Mouse (Mus musculus) mesoderm, embryonic 11.5 days (tissue): ENCODE measurements around the gene Klhl36.
A peak's percentile ranks its signal among the peaks of the same experiment; 100 is the strongest.

Source experiments
- DNase-seq: peaks from one replicate; pipeline ENCODE4 v3.0.0-alpha.2; 2012; ENCODE audit warnings: low read depth, low spot score

Klhl36 gene

DNA sequence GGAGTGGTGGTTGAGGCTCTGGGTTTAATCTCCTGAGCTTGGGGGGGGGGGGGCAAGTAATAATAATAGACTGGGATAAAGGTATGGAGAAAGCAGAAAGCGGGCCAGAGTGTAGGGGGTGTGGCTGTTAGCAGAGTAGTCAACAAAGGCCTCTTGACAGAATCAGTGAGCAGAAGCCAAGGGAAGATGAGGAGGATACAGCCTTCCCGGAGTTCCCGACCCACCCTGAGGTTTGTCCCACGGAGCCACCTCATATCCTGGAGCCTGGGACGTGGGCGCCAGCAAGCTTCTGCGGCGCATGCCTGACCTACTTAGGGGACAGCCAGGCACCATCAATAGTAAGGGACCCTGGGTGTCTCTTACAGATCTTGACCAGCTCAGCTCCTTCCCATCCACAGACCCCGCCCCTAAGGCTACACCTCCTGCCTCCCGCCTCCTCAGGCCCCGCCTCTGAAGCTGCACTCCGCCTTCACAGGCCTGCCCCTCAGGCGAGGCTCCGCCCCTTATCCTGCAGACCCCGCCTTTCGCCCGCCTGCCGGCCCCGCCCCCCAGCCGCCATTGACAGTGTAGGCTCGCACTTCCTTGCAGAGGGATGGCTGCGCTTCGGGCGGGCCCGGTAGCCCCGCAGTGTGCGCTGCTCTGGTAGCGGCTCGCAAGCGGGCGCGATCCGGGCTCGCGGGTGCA is at the start of gene Klhl36:
Klhl36 (plus strand) TSS at position 561 of the 684 bp plus-strand sequence.
- DNase-seq = peak; percentile 94

DNA sequence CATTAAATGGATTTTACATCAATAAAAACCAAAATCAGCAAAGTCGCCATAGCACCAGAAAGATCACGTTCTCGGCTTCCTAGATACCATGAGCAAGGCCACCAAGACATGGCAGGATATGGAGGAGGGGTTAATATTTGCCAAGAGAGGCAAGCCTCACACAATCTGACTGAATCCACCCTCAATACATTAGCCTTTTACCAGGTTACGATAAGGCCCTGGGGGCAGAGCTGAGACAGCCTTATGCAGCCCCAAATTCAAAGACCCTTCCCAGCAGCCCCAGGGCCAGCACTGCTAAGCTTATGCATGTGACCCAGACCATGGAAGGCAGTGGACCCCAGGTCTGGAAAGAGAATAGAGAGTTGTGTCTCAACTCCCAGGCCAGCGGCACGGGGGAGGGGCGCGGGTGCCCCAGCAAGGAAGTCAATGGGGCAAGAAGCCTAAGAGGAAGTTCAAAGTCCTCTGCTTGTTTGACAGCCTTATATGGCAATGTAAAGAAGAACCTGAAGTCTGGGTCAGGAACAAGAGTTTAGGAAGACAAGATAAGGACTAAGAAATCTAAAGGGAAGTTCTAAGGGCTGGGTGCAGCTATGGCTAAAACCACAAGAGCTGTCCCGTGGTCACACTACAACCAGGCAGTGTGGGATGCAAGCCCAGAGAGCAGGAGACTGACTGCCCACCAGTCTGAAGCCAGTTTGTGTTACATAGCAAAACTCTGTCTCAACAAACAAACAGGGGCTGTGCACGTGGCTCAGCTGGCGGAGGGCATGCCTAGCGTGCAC is 49.2 kb upstream of the Klhl36 start:
- no peak for DNase-seq

DNA sequence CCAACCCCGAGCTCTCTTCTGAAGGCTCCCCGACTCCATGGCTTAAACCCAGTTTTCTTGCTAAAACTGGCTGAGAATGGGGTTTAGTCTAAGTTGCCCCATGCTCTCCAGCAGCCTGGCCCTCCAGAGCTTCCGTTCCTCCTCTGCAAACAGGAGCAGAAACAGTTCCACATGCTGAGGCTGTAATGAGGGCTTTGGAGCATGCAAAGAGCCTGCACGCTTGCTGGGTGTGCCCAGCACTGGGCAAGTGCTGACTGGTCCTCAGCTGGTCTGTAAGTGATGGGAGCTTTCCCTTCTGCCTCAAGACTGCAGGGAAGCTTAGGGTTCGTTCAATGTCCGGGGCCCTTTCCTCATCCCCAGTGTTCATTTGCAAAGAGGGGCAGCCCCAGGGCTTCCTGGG is 45.8 kb upstream of the Klhl36 start:
- no peak for DNase-seq

DNA sequence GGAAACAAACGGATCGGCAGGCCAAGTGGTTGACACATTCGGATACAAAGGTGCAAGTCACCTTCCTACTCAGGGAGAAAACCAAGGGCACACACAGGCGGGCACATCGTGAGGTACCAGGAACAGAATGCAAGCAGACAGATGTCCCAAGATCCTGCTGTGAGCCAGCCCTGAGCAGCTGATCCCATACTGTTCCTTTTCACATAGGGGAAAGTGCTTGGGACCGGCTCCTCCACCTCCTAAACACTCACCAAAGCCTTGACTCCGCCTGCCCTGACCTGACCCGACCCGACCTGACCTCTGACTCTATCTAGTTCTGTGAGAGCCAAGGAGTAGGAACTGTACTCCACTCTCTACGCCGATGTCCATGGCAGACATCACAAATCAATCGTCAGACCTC is 44.6 kb upstream of the Klhl36 start:
- no peak for DNase-seq

DNA sequence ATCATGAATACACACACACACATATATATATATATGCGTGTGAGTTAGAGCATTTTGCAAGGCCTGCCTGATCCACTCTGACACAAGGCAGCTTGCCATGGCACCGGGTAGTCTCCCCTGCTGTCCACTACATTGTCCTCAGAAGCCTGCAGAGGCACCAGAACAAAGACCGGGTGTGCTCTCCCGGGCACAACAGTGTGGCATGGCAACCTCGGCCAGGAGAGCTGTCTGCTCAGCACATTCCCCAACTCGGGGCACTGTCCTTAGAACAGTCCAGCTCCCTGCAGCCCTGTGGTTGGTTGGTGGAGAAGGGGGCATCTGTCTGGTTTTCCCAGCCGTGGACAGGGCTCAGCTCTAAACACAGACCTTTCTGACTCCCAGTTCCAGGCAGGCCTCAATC is 42.8 kb upstream of the Klhl36 start:
- DNase-seq = no peak

DNA sequence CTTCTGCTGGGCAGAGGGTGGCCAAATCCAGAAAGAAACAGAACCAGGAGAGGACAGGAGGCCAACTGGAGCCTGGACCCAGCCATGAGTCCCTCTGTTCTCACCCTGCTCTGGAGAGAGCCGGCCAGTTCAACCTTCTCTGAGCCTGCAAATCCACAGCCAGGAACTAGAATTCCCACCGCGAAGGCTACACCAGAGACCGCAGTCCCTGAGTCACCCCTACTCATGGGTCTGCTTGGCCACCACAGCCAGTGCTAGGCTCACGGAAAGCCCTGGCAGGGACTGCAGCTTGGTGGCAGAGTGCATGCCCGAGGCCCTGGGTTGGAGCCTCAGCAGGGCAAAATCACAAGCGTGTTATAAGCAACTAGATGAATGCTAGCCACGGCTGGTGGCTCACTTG is 42.1 kb upstream of the Klhl36 start:
- no peak for DNase-seq

DNA sequence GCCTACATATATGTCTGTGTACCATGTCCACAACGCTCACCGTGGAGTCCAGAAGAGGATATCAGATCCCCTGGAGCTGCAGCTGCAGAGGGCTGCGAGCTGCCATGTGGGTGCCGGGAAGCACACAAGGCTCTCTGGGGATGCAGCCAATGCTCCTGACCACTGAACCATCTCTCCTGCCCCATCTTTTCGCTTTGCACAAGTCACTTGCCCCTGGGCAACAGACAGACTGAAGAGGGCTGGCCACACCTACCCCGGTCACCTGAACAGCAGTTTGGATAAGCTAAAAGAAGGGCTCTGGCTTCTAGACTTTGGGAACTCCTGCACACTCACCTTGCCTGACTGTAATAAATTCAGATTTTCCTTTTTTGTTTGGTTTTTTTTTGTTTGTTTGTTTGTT is 40.4 kb upstream of the Klhl36 start:
- DNase-seq = no peak

DNA sequence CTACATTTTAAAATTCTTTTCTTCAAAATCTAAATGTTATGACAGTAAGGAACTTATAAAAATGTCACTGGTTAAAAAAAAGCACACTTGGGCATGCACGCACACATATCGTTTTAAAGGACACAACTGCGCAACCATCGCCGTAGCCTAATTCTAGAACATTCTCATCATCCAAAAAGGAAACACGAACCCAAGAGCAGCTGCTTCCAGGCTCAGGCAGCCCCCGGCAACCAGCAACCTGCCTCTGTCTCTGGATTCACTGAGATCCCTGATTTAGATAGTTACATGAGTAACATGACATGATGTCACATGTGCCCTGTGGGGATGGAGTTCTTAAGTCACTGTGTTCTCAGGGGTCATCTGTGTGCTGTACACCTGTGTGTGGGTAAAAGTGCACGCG is 38.8 kb upstream of the Klhl36 start:
- DNase-seq = no peak

DNA sequence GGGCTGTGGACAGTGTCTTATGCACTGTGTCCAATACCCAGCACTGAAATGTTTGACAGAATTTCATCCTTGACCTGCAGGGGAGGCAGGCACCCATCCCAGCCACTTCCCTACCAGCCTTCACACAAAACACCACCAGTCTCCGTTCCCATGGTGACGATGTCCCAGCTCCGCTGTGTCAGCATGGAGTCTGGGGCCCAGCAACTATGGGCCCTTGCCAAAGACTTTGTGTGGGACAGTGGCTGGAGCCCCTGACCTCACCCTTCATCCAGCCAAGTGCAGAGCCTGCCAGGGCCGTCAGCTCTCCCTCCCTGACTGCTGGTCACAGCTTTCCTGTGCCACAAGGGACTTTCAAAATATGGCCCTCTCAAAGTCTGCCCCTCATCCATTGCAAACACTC is 38.0 kb upstream of the Klhl36 start:
- no peak for DNase-seq

DNA sequence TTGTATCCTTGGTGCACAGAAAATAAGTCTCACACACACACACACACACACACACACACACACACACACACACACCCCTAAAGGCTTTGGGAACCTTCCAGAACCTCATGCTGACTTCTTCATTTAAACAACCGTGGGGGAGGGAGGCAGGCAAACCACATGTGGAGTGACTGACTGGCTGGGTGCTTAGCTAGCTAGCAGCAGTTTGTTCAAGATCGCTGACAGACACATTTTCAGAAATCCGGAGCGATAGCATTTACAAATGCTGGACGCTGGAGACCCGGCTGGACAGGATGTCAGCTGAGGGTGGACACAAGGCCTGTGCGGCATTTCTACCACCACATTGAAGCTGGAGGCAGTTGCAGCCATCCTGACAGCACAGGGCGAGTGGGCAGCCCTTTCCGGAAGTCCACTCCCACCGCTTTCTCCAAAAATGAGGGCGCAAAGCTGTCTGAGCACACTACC is 37.2 kb upstream of the Klhl36 start:
- no peak for DNase-seq

DNA sequence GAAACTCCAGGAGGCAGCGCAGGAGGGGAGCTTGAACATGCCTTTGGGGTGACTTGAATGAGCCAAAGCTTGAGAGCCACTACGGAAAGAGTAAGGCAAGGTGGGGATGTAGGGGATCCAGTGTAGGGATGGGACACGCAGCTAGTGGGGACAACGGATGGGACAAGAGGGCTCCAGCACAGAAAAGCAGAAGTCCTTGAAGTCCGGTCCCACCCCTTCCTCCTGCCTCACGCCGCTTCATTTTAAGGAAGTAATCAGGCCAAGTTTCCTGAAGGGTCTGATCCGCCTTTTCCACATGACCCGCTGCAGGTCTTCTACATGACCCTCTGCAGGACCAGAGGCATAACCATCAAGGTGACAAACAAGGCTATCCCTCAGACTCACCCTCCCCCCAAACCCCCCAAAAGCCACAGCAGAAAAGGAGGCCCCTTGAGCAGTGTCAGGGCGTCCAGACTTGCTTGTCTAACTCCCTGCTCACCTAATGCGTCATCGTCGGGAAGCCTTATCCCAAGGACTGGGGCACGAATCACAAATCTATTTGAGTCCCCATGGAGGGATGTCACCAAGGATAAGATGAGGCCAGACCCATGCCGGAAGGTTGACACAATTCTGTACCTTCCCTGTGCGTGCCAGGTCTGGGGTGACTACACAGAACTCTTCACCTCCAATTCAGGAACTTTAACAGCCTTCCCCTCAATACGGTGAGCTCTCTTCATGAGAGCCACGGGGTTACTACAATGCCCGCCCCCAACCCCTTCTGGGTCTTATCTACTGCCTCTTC is 35.9 kb upstream of the Klhl36 start:
- DNase-seq = no peak

DNA sequence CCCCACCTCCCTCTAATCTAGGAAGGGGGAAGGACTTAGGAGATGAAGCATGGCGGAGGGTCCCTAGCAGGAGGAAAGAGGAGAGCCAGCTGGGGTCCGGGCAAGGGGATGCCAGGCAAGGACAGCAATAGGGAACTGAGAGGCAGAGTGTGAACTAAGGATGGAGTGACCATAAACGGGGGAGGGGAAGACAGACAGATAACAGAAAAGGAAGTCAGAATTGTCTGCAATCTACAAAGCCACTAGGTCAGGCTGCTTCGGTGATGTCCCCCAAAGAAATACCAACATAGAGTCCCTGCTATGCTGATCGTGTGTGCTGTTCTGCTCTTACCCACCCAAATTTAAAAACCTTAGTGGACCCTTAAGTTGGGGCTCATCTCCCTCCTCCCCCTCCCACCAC is 35.1 kb upstream of the Klhl36 start:
- DNase-seq = no peak

DNA sequence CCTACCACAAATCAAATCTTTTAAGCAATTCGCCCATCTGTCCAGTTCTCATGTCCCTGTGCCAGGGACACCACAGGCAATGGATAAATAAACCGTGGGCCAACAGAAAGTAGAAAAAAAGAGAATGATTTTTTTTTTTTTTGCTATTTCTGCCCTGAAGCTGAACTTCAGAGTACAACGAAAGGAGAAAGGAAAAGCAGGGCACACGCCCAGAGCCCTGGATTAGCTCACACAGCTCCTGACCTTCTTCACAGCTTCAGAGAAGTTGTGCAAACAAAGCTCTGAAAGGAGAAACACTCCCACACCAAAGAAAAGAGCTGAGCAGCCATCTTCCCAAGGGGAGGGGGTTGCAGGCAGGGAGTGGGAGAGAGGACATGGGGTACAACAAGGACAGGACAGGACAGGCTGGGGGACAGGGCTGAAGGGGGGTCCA is 34.3 kb upstream of the Klhl36 start:
- DNase-seq = no peak

DNA sequence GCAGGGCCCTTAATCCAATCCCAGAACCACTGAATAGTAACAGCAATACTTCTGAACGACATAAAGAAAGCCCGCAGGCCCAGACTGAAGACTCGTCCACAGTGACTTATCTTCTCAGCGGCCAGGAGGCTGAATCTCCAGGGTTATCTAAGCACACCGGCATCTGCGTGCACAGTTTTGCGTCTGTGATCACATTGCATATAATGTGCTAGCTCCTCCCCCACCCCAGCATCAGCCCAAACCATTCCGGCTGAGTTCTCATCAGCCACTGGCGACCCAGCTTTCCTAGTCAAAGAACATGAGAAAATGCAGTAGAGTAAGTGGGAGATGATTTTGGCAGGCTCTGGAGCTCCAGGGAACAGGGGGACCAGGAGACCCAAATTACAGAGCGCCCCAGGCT is 33.1 kb upstream of the Klhl36 start:
- DNase-seq = no peak

DNA sequence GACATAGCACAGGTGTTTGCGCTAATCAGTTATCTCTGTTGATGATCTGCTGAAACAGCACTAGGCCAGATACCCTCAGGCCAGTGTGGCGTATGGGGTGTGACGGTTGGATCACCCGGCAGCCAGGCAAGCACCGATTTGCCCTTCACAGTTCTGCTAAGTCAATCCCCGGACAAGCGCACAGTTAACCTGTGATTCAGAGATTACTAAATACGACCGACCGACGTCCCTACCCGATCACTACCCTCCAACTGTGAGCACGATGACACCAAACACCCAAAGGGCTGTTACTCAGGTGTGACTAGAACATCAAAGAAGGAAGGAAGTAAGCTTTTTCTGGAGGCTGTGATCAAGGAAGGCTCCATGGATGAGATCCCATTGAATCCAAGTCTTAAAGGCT is 32.6 kb upstream of the Klhl36 start:
- no peak for DNase-seq

DNA sequence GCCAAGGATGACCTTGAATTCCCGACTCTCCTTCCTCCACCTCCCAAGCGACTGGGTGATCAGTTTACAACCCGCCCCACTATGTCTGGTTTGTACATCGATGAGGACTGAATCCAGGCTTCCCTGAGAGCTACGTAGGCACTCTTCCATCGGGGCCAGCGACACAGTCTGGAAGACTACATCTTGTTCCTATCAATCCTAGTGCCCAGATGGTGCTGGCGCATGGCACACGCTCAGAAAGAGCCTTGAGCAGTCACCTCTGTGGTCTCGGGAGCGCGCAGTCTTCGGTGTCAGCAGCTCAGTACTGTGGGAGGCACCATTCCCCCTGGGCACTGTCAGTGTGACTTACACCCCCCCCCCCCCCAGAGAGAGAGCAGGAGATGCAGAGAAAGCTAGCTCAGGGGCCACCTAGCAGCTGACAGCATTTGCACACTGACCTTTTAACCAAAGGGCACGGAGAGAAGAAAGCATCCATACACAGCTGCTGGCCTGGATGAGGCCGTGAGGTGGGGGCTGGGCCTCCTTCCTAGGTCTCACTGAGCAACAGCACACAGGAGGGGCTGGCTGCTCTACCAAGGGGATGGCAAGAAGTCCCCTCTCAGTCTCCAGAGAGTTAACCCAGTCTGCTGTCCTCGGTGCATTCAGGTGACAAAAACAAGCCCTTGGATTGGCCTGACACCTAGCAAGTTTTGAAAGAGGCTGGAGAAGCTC is 32.0 kb upstream of the Klhl36 start:
- DNase-seq = peak; percentile 74

DNA sequence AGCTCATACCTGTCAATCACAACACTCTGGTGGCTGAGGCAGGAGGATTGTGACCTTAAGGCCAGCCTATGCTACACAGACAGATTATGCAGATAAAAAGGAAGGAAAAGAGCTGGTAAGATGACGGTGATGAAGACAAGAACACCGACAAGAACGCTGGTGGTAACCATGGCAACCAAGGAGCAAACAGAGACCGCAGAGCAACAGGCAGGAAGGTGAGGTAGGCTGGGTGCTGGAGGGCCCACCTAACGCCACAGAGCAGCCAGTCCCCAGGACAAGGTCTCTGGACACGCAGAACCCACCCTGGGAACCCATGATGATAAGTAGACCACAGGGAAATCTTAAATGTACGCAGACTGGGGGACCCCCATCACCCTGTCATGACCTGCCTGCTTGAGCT is 31.5 kb upstream of the Klhl36 start:
- DNase-seq = no peak

DNA sequence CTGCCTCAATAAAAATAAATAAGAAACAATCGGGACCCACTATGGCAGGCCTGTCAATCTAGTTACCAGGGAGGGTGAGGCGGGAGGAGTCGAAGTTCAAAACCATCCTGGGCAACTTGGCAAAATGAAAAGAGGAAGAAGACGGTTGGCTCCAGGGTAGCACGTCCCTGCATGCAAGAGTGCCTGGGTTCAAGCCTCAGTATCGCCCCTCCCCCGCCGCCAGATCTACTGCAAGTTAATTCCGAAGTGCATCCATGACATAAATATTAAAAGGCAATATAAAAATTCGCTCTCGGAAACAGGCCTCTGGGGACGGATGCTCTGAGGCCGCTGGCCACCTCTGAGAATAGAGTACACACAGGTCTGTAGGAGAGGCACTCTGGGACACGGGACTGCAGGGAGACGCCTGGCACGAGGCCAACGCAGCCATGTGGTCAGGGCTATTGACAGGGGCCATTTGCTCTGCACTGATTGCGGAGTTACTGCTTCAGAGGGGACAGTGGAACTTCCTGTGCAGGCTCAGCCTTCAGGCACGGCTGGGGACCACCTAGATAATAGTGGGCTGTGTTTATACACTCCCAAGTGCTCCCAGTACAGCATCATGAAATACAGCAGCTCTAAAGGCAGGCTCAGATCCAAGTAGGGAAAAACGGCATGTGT is 30.6 kb upstream of the Klhl36 start:
- peak; percentile 71 for DNase-seq

DNA sequence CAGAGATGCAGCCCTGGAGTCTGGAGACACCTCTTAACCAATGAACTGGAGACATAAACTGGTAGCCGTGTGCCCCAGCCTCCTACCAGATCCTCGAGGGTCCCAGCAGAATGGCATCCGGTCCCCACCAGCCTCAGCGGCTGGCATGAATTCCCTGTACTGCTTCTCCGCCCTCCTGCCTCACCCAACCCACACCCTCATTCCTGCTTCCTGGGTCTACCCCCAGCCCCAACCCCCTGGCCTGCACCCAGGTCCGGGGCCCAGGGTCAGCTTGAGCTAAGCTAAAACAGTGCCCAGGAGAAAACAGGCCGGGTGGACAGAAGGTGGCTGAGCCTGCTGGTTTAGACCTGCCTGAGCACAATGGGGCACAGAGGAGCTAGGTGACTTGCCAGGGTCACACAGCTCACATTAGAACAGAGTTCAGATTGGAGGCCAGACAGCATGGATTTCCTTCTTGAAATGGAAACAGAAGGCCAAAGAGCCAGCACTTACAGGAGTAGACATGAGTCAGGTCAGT is 29.9 kb upstream of the Klhl36 start:
- no peak for DNase-seq

DNA sequence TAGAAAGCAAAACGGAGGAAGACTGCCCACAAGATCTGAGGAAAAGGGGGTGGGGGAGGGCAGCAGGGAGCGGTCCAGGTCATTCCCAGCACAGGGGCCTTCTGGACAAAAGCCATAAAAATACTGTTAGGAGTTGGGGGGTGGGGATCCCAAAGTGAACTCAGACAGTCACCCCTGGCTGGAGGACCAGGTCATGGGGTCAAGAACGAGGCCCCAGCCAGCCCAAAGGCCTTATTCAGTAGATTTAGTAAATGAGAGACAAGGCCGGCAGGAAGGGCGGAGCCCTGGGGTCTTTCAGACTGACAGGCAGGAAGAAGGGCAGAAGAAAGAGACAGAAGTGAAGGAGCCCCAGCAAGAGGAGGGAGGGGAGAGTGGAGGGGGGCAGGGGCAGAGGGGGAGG is 29.1 kb upstream of the Klhl36 start:
- DNase-seq = peak; percentile 45

DNA sequence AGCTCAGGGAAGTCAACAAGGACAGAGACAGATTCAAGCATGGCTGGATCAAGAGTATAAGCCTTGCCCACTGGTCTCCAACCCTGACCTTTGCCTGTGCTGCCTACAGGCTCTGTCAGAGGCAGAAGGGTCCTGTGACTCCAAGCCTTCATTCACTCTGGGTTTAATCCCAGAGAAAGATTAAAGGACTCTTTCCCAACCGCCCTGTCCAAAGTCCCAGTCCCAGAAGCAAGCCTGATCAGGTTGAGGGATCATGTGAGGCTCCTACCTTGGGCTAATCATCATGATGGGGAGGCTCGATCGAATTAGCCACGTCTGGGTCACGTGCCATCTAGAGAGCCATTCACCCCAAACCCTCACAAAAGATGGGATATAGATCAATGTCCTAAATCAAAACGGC is 27.4 kb upstream of the Klhl36 start:
- DNase-seq = no peak
